Mouse (Mus musculus) yolk sac, embryonic 10.5 days (tissue): ENCODE results near the gene Psmd10.

ENCODE experiments used
- DNase-seq: peaks from one replicate; pipeline ENCODE4 v3.0.0-alpha.2; 2017; ENCODE audit warnings: low spot score

The Psmd10 gene

DNA sequence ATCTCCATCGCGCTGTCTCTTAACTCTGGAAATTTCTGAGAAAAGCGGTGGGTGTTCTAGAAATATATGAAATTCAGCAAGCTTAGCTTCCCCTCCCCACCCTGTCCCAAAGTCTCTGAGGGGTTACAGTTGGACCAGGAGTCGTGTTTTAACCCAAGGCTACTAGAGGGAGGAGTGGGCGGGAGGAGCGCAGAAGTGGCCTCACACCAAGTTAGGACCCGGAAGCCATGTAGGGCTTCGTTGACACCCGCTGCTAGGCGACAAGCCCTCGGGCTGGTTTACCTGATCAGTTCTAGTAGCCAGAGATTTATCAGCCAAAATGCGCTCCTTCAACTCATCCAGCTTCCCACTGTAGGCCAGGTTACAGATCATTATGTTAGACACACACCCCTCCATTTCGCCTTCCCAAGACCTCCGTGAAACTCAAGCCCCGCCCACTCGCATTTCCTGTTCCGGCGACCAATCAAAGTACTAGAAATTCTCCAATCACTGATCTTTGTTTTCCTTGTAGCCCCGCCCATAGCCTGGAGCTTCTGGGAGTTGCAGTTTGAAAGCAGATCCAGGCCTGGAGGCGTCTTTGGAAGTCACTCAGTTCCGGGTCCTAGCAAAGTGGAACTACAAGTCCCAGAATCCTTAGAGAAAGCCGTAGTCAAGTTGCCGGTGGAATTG is at the start of gene Psmd10, which contains the start of gene Atg4a:
Gene Psmd10 (minus strand): TSS at position 457 of the 669 bp plus-strand sequence.
Gene Atg4a (plus strand): TSS at position 636 of the 669 bp plus-strand sequence.
- DNase-seq: peak; percentile 92

GRCm38 (mm10) chrX:140998885-140999284 is 42.4 kb upstream of the Psmd10 start:
- no peak for DNase-seq

- no peak for DNase-seq
These were observed 41.5 kb upstream of the Psmd10 start for GRCm38 (mm10) chrX:140997912-140998545.

DNA sequence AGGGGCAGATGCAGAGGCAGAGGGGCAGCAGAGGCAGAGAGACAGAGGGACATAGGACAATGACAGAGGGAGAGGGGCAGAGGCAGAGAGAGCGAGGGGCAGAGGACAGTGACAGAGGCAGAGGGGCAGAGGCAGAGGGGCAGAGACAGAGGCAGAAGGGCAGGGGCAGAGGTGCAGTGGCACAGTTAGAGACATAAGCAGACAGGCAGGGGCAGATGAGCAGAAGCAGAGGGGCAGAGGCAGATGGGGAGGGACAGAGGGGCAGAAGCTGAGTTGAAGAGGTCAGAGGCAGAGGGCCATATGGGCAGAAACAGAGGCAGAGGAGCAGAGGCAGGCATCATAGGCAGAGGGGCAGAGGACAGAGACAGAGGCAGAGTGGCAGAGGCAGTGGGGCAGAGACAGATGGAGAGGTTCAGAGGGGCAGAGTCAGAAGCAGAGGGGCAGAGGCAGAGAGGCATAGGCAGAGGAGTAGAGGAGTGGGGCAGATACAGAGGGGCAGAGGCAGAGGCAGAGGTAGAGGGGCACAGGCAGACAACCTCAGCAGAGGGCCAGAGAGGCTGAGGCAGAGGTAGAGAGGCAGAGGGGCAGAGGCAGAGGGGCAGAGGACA is 40.5 kb upstream of the Psmd10 start:
- DNase-seq: no peak

GRCm38 (mm10) chrX:140985256-140985655 is 28.7 kb upstream of the Psmd10 start:
- DNase-seq: no peak

DNA sequence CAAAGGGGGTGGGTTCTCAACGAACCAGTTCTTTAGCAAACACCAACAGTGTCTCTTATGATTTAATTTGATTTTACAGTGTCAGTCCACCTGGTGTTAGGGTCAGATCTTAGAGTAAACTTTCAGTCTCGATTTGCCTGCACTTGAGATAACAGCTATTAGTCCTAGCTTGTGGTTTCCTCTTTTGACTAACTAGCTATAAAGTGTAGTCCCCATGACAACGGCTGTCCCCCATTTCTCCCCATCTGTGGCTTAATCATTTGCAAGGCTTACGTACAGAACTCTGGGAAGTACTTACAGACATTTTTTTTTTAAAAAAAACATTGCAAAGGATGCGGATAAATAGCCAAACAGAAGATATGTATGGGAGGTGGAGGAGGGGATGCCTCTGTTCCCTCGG is 28.3 kb upstream of the Psmd10 start:
- DNase-seq: no peak

DNA sequence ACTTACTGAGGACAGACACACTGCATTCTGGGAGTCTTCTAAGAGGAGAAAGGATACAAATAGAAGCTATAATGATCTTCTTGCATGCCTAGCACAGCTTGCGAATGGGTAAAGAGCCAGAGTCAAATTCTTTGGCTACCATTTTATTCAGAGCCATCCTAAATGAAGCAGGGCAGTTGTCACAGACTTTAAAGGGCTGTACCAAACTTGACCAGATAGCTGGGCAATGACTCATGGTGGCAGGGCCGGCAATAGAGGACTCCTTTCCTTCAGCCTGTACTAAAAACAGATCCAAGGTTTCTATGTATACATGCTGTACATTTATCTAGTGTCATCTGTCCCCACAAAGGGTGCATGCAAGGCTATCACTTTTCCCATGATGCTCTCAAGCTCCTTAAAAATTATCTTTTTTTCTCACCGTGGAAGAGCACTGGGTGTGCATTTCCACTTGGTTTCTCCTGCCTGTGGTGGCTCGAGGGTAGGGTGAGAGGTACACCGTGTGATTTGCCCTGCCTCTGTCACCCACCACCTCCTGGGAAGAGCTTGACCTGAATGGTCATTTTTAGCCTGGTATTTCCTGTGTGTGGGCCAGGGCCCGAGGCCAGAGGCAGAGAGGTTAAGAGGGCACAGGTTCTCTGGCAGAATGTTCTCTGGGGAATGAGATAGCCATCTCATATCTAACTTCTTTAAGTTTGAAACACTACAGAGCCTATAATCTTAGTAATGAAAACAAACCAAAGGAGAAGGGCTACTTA is 26.9 kb upstream of the Psmd10 start:
- no peak for DNase-seq

DNA sequence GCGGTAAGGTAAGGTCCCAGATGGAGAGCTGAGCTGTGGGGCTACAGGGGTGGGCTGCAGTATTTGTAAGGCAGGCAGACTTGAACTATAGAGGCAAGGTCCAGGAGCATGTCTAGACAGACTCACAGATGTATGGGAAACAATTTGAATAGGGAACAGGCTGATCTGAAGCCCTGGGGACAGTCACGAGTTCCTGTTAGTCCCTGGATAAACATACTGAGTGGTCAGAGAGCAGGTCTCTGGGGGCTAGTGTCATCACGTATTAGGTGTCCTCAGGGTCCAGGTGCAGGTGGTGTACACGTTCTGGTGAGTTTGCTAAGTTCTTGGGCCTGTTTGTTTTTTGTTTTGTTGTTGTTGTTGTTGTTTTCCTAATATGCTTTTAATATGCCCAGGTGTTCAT is 23.6 kb upstream of the Psmd10 start:
- DNase-seq: peak; percentile 20

GRCm38 (mm10) chrX:140979546-140979945 is 23.0 kb upstream of the Psmd10 start:
- no peak for DNase-seq

DNA sequence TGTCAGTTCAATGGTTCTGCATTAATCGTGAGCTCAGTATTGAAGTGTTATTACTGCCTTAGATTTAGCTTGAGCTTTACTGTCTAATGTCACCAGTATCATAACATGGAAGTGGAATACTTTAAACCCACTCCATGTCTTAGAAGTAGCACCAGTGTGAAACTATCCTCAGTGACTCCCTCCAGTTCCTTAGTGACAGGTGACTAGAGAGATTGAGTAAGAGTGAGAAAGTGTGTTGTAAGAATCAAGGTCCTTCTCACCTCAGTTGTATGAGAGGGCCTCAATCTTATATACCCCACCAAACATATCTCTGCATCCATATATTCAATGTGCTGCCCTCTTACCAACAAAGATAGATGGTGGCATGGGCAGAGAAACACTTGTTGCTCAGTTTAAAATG is 22.4 kb upstream of the Psmd10 start:
- no peak for DNase-seq

DNA sequence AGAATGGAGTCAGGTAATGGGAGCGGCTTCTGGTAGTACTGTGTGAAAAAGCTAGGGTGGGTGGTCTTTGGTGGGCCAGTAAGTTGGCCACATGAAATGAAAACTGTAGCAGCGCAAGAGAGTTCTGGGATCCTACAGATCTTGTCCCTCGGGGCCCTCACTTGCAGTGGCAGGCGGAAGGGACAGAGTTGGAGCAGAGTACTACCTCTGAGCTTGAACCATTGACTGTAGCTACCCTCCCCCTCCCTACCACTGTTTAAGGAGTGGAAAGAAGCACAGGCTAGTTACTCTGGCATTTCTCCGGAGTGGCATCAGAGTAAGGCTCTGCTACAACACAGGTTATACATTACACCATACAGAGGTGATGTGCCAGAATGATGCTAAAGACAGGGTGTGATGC is 431 bp upstream of the Psmd10 start:
- DNase-seq: no peak

DNA sequence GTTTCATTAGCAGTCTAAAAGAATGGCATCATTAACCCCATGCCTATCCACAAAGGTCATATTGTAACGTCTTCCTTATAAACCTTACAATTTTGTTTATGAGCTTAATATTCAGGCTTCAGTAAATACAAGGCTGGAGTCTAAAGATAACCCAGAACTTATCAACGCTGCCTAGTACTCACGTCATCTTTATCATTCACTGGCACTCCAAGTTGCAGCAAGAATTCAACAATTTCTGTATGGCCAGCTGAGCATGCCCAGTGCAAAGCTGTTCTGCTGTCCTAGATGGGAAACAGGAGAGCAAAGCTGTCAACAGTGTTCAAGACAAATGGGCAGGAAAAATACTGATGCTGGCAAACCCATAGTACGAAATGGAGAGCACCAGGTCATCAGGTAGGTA is 2.9 kb downstream of the Psmd10 start:
- no peak for DNase-seq

DNA sequence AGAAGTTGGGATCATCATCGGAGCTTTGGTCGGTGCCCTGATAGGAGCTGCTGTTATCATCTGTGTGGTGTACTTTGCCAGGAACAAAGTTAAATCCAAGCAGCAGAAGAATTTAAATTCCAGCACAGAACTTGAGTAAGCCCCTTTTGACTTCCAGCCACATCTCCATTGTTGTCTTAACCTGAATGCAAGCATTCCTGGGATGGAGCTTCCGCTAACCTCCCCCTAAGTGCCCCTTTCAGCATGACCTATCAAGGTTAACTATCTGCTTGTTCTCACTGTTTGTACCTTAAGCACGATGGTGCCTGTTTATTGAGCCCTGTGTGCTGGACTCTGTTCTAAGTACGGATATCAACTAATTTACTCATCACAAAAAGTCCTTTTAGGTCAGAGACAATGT is 20.3 kb downstream of the Psmd10 start:
- DNase-seq: no peak

DNA sequence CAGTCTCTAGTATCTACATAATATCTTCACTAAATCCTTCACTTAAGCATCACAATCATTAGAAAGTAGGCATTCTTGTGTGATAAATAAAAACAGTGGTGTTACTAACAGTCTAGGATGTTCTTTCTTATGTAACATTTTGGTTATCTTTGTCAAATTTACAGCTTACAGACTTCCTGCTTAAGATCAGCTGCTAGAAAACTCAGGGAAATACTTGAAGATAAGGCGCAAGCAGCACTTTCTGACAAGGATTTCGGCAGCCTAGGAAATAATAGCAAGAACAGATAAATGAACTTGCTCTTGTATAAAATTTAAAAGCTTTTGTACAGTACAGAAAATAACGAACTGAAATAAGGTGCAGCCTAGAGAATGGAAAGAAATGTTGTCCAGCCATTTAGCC is 23.3 kb downstream of the Psmd10 start:
- no peak for DNase-seq

- DNase-seq: no peak
These were observed 24.5 kb downstream of the Psmd10 start for GRCm38 (mm10) chrX:140932066-140932465.

- no peak for DNase-seq
These were observed 35.2 kb downstream of the Psmd10 start for GRCm38 (mm10) chrX:140921321-140921720.

DNA sequence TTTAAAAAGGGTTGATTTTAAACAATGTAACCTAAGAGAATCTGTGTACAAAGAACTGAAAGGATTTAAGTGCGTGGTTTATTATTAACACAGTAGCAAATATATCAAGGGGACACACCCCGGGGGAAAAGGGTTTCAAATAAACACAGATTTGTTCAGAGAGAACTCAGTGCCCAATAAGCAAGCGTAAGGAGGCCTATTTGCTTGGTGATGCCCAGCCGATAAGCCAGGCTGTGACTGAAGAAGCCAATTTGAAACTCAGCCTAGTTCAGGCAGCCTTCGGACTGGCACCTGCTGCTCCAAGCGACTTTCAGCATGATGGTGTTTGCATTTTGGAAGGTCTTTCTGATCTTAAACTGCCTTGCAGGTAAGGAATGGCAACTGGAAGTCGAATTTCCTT is 49.2 kb downstream of the Psmd10 start, which contains the start of gene Vsig1:
Gene Vsig1 (plus strand): TSS at position 249 of the 400 bp plus-strand sequence.
- DNase-seq: no peak

DNA sequence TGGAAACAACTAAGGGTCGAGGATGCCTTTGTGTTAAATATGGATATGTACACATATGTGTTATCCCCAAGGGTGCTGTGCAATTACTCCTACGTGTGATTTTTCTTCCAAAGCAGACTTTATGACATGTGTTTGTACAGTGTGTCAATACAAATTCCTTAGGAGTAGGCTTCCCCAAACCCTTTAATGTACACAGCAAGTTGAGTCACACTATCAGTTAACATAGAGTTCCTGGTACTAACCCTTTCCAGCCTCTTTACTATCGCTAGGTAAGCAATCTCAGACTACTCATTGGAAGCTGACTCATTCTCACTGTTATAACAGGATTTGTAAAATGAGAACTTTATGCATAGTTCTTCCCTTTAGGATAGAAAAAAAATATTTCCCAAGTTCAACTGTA is 53.0 kb downstream of the Psmd10 start:
- DNase-seq: no peak
